Mouse (Mus musculus): ENCODE data around the gene Dnaja3.

The Dnaja3 gene

DNA sequence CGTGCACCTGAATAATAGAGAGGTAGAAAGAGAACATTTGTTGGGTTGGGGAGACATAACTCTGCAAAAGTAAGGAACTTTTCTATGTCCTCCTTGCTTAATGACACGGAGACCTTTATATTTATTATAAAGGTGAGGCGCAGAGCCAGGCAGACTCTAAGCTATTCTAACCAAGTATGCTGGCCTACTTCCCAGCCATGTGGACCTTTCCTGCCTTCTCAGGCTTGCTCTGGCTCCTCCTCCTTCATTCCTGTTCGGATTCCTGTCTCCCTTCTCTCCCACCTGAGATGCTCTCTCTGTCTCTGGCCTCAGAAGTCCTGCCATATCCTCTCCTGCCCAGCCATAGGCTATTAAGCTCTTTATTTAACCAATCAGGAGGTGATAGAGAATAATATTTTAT lies 85.5 kb downstream of the Dnaja3 start:
- no peak for DNase-seq (ENCODE audit: low spot score)

DNA sequence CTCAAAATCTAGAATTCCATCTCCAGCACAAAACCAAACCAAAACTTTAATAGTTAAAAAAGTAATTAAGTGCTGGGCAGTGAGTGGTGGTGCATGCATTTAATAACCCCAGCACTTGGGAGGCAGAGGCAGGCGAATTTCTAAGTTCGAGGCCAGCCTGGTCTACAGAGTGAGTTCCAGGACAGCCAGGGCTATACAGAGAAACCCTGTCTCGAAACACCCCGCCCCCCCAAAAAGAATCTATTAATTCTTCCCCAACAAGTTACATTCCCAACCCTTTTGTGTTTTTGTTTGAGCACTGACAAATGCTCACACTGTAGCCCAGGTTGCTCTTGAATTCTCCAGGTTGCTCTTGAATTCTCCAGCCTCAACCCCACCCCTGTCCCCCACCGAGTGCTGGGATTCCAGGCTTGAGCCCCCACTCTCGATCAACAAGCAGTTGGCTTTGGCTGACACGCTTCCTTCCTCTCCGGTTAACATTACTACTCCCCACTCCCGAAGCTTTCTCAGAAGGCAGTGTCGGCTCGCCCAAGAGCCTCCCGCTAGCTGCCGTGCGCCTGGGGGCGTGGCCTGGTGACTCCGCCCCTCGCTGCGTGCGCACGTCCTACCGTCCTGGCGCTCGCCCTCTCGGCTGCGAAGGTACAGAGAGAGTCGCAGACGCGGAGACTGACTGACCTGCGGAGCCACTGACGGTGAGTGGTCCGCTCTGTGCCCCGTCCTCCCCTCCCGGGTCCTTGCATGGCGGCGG lies 86.2 kb downstream of the Dnaja3 start, which contains the start of gene Hmox2:
Hmox2 (plus strand) TSS at position 582 of the 748 bp plus-strand sequence.
- peak; percentile 98 for DNase-seq (ENCODE audit: low spot score)

DNA sequence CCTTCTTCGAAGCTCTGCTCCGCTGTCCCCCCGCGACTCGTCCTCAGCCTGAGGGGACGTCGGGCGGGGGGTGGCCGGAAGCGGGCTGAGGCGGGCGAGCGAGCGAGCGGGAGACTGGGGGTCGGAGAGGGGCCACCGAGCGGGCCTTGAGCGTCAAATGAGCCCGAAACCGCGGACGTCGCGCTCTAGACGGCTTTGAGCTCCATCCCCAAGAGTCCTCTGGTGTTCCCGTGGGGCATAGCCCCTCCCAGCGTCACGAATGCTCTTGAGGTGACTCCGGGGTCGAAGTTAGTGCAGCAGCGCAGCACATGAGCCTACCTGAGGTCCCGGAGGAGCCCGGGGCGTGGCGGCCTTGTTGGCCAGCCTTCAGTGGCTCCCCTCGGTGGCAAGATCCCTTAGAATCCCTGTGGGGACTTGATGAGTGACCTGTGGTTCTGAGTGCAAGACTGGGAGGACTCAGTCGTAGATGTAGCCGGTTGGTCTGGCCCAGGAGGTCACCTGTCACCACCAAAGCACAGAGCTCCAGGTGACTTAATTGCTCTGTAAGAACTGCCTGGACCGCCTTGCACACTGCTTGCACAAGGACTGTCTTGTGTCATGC lies 86.8 kb downstream of the Dnaja3 start:
- DNase-seq (ENCODE audit: low spot score) = no peak

DNA sequence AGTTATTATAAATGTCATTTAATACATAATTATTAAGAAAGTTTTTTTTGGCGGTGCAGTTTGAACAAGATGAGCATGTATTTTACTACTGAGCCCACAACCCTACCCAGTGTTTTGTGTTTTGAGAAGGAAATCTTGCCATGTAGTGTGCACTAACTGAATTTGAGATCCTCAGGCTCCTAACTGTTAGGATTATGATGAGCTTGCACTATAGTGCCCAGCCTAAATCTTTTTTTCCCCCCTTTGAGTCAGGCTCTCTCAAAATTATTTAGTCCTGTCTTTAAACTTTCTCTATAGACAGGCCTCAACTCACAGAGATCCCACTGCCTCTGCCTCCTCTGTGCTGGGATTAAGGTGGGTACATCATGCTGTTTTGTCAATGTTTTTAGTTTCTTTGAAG lies 87.7 kb downstream of the Dnaja3 start:
- DNase-seq (ENCODE audit: low spot score) = no peak

DNA sequence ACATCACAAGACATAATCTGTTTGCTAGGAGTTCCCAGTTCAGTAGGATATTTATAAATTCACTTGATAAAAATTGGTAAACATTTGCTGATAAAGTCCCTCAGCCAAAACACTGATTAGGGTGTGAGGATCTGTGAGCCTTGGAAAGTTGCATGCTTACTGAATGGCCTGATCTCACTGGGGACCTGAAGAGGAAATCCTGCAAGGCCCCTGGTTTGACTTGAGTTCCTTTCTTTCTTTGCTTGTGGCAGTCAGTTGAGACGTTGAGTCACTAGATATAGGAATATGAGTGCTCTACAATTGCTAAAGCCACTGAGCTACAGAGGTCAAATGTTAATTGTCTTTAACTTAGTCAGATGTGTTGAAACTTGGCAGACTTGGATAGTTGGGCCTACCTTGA lies 88.2 kb downstream of the Dnaja3 start:
- DNase-seq (ENCODE audit: low spot score) = no peak

DNA sequence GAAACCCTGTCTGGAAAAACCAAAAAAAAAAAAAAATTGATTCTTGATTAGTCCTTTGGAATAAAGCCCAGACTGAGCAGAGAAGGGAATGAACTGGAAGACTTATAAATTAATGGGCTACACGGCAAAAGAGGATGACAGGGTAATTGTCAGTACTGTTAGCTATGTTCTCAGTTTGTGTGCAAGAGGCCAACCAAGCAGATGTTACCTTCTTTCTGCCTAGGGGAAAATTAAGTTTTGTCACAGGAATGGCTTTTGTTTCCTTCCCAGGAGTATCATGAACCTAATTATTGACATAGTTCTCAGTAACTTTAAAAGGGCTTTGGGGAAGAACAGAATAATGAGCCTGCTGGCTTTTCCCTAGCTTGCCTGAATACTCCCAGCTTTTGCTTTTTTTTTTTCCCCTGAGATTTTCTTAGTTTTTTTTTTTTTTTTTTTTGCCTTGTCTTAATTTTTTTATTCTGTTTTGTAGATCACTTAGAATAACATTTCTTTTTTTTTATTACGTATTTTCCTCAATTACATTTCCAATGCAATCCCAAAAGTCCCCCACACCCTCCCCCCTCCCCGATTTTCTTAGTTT lies 91.1 kb downstream of the Dnaja3 start:
- no peak for DNase-seq (ENCODE audit: low spot score)

DNA sequence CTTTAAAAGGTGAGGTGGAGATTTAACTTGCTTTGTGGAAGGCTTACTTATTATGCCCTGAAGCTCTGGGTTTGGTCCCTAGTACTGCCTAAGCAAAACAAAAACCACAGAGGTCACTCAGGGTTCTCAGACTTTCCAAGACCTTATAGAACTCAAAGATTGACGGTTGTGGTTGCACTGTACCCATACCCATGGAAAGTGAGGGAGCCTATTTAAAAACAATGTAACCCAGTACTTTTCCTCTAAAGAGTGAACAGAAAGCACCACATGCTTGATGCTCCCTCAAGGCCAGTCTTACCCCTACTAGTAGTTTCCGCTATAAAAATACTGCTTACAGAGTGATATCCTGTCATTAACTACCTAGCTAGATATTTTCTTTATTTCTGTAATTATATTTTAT lies 96.5 kb downstream of the Dnaja3 start:
- no peak for DNase-seq (ENCODE audit: low spot score)

DNA sequence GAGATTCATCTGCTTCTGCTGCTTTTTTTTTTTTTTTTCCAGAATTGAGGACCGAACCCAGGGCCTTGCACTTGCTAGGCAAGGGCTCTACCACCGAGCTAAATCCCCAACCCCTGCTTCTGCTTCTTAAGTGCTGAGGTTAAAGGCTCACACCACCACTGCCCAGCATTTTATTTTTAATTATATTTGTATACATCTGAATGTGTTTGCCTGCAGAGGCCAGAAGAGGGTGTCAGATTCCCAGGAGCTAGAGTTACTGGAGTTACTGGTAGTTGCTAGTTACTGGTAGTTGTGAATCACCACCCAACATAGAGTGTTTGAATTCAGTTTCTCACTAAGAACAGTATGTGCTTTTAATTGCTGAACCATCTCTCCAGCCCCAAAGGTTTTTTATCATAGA lies 100.2 kb downstream of the Dnaja3 start:
- DNase-seq (ENCODE audit: low spot score) = no peak

DNA sequence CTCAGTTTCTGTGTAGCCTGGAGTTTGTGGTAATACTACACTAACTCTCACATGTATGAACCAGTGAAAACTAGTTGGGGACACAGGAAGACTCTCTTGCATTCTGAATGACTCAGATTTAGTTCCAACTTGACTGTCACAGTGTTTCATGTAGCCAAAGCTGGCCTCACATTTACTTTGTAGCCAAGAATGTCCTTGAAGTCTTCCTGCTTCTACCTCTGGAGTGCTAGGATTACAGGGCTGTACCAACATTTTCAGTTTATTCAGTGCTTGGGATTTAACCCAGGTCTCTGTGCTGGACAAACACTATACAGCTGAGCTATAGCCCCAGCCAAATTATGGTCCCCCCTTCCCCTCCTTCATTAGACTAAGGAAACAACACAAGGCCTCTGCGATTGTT lies 102.4 kb downstream of the Dnaja3 start:
- DNase-seq (ENCODE audit: low spot score) = no peak

DNA sequence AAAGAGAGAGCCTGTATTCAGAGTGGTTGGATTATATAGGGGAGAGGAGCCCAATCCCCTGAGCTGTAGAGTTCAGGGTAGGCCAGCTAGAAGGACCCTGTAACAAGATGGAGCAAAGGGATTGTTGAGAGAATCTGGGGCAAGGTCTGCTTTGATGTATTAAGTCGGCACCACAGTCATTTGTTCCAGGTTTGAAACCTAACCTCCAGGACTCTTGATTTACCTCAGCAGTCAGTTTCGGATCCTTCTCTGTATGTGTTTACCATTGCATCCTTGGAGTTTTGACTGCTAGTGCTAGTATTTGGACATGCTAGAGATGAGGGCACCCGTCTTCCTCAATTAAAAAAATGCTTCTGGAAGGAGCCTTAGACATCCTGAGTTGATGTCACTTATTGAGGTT lies 112.4 kb downstream of the Dnaja3 start:
- no peak for DNase-seq (ENCODE audit: low spot score)

DNA sequence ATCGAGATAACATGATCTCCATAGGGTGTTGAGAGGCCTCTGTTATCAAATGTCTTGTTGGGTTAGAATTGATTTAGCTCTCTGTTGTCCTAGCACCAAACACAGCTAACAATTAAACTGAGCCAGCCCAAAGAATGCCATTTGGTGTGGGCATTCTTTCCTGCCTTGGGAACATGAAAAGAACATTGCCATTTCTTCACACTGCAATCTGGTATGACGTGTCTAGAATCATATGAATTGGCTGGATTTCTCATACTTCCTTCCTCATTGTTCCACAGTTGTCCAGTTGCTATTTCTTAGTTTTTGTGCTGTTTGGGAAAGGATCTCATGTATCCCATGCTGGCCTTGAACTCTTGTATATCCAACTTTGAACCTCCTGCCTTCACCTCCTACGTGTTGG lies 114.3 kb downstream of the Dnaja3 start:
- no peak for DNase-seq (ENCODE audit: low spot score)

DNA sequence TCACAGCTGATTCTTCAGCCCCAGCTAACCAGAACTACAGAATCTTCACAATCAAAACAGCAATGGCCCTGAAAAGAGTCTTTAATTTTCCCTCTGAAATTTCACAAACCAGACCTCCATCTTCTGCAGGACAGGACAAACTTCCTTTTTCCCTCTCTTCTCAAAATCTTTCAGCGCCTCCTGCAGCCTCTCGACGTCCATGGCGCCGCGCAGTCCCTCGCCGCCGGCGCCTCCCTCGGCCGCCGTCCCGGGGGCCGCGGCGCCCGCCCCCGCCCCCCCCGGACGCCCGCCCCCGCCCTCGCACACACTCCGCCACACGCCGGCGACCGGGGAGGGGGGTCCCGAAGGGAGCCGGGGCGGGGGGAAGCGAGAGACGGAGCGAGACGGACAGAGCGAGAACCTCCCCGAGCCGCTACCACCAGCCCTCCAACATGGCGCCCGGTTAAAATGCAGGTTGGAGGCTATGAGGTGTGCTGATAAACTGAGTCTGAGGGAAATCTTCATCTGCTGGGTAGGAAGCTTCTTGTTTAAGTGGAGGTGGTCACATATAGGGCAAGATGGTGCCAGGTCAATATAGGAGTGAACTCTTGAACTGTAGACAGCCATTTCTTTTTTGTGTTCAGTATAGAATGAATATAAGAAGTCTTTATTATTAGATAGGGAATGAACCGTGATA lies 117.0 kb downstream of the Dnaja3 start:
- peak; percentile 43 for DNase-seq (ENCODE audit: low spot score)
